In the genomic region with DNA sequence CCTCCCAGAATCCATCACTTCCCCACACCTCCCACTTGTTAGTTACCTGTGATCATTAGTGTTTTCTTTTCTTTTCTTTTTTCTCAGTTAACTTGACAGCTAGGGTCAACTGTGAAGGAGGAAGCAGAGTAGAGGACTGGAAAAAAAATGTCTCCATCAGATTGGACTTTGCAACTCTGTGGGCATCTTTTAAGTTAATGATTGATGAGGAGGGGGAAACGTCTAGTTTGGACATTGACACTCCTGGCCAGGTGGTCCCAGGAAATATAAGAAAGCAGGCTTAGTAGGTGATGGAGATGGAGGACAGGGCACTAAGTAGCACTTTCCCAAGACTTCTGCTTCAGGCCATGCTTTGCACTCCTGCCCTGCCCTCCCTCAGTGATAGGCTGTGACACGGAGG, we compare ENCODE assay signal across 24 mouse cellular contexts.
DNase-seq lines count a peak whose midpoint lies in the region; ATAC-seq and TF ChIP-seq lines count a peak whose summit lies in the region.
"Had no signal": no experiment of that assay in that cellular context is flagged by ENCODE, and none has a peak within 500 bp of the region (broad histone marks: within the 10 kb centered on the region; RNA-seq: fewer than 3 reads in every experiment).

No protein-coding gene starts in this region.

- WGBS in kidney, adult 2 months = 26% methylated on average over 2 of the region's 2 CpGs
- 48% methylated on average over 2 of the region's 2 CpGs for WGBS in kidney, embryonic 16.5 days
- 46% methylated on average over 2 of the region's 2 CpGs for WGBS in intestine, embryonic 15.5 days

- TF ChIP-seq CTCF in kidney, adult 2 months (conservative IDR thresholded peaks at IDR 0.05; ENCODE audit: insufficient read depth, insufficient read length, low read depth, low read length) = no peak

- no peak overlapping the region for H3K4me3 ChIP-seq in kidney, adult 2 months (ENCODE audit: insufficient read depth, low read depth, low read length)
- H3K4me3 ChIP-seq in kidney, embryonic 16.5 days (ENCODE audit: low read length) = no peak overlapping the region
- no peak overlapping the region for H3K4me3 ChIP-seq in intestine, embryonic 15.5 days (replicated peaks)
- H3K4me3 ChIP-seq: embryonic facial prominence, embryonic 12.5 days; embryonic facial prominence, embryonic 15.5 days; heart, adult 2 months; heart, embryonic 10.5 days; heart, embryonic 13.5 days; hindbrain, embryonic 12.5 days; hindbrain, embryonic 15.5 days had no signal

- peaks cover 6% of the 10 kb centered on the region; the same call in 1 of the 2 replicates for H3K4me1 ChIP-seq in kidney, adult 2 months (ENCODE audit: control insufficient read depth, insufficient read depth, low read length)
- peaks cover 2% of the 10 kb centered on the region; the same call in 1 of the 2 replicates for H3K4me1 ChIP-seq in kidney, embryonic 16.5 days (ENCODE audit: insufficient read depth, low read length)
- no peaks in the 10 kb centered on the region for H3K4me1 ChIP-seq in intestine, embryonic 15.5 days (replicated peaks)
- H3K4me1 ChIP-seq: heart, embryonic 10.5 days; heart, embryonic 13.5 days; hindbrain, embryonic 12.5 days; hindbrain, embryonic 15.5 days had no signal

- intact Hi-C loops in heart, postnatal 10 days (cut with DNase I) = no loop called here

- no peak for ATAC-seq in kidney, embryonic 16.5 days (ENCODE audit: low FRiP score, low TSS enrichment)
- peak; percentile 36 for ATAC-seq in intestine, embryonic 15.5 days
- ATAC-seq: activated CD4-positive, CD25-positive, alpha-beta regulatory T cell, adult 4 months; forebrain, embryonic 14.5 days; forebrain, postnatal 0 days had no signal

- no peaks in the 10 kb centered on the region for H3K36me3 ChIP-seq in kidney, adult 2 months (ENCODE audit: control insufficient read depth, insufficient read depth, low read length)
- no peaks in the 10 kb centered on the region for H3K36me3 ChIP-seq in kidney, embryonic 16.5 days (ENCODE audit: insufficient read depth, low read length)
- H3K36me3 ChIP-seq in intestine, embryonic 15.5 days = no peaks in the 10 kb centered on the region
- H3K36me3 ChIP-seq: embryonic facial prominence, embryonic 12.5 days; embryonic facial prominence, embryonic 15.5 days; heart, embryonic 10.5 days; heart, embryonic 13.5 days; hindbrain, embryonic 12.5 days; hindbrain, embryonic 15.5 days had no signal

- peak; percentile 7 for DNase-seq in heart, adult 11 months
- DNase-seq in heart, postnatal 10 days = no peak
- peak; percentile 70 for DNase-seq in kidney, adult 2 months
- DNase-seq in kidney, postnatal 14 days = peak; percentile 27
- DNase-seq in frontal cortex, postnatal 14 days (ENCODE audit: low spot score in 2 of 2) = no peak
- no peak for DNase-seq in cerebellum, adult 9-10 months
- DNase-seq: adrenal gland, adult 8-10 months; adrenal gland, postnatal 25 days; cerebellum, adult 18-20 months; cerebellum, adult 9-11 months; cerebellum, postnatal 25 days; forebrain, postnatal 0 days; gastrocnemius, postnatal 25 days; heart, adult 2 months had no signal

- H3K27me3 ChIP-seq in kidney, adult 2 months (replicated peaks; ENCODE audit: control insufficient read depth, insufficient read depth, low read length) = no peaks in the 10 kb centered on the region
- no peaks in the 10 kb centered on the region for H3K27me3 ChIP-seq in kidney, embryonic 16.5 days (ENCODE audit: insufficient read depth, low read length)
- no peaks in the 10 kb centered on the region for H3K27me3 ChIP-seq in intestine, embryonic 15.5 days (replicated peaks)
- H3K27me3 ChIP-seq: embryonic facial prominence, embryonic 12.5 days; embryonic facial prominence, embryonic 15.5 days; heart, embryonic 13.5 days; hindbrain, embryonic 12.5 days; hindbrain, embryonic 15.5 days had no signal

- no peak overlapping the region for H3K4me2 ChIP-seq in kidney, embryonic 16.5 days (replicated peaks; ENCODE audit: low read depth, low read length)
- no peak overlapping the region for H3K4me2 ChIP-seq in intestine, embryonic 15.5 days (replicated peaks)
- H3K4me2 ChIP-seq: embryonic facial prominence, embryonic 12.5 days; embryonic facial prominence, embryonic 15.5 days; heart, embryonic 13.5 days; hindbrain, embryonic 12.5 days; hindbrain, embryonic 15.5 days had no signal

- H3K9ac ChIP-seq in kidney, embryonic 16.5 days (replicated peaks; ENCODE audit: low read length) = no peak overlapping the region
- no peak overlapping the region for H3K9ac ChIP-seq in intestine, embryonic 15.5 days
- H3K9ac ChIP-seq: embryonic facial prominence, embryonic 12.5 days; embryonic facial prominence, embryonic 15.5 days; forebrain, postnatal 0 days; heart, embryonic 13.5 days; hindbrain, embryonic 12.5 days; hindbrain, embryonic 15.5 days had no signal

- no peaks in the 10 kb centered on the region for H3K9me3 ChIP-seq in kidney, embryonic 16.5 days (ENCODE audit: low read length)
- no peaks in the 10 kb centered on the region for H3K9me3 ChIP-seq in intestine, embryonic 15.5 days
- H3K9me3 ChIP-seq: embryonic facial prominence, embryonic 12.5 days; embryonic facial prominence, embryonic 15.5 days; heart, embryonic 10.5 days; heart, embryonic 13.5 days; hindbrain, embryonic 12.5 days; hindbrain, embryonic 15.5 days had no signal

- TF ChIP-seq POLR2A in kidney, adult 2 months (IDR thresholded peaks at IDR 0.05; ENCODE audit: low read depth, low read length) = no peak

- H3K27ac ChIP-seq in kidney, adult 2 months (ENCODE audit: insufficient read depth, low read depth, low read length) = no peak overlapping the region
- H3K27ac ChIP-seq in kidney, embryonic 16.5 days (ENCODE audit: low read length) = no peak overlapping the region
- H3K27ac ChIP-seq in intestine, embryonic 15.5 days = no peak overlapping the region
- H3K27ac ChIP-seq: embryonic facial prominence, embryonic 12.5 days; embryonic facial prominence, embryonic 15.5 days; heart, adult 2 months; heart, embryonic 10.5 days; heart, embryonic 13.5 days; hindbrain, embryonic 12.5 days; hindbrain, embryonic 15.5 days had no signal

Comparison
In these comparisons a context has a peak if more than half of its experiments do, and no peak if none do; other contexts are left out.
1. DNase-seq: peak in heart, adult 11 months (single experiment), kidney, adult 2 months (single experiment) and kidney, postnatal 14 days (single experiment); none in heart, postnatal 10 days (0 of 2), frontal cortex, postnatal 14 days (0 of 2) and cerebellum, adult 9-10 months (single experiment).